Mouse (Mus musculus) Muller cell, postnatal 12 days (primary cell): ENCODE measurements around the gene Mcf2l.

Experiments used
- DNase-seq: peaks from one replicate; pipeline ENCODE4 v3.0.0-alpha.2; 2015; ENCODE audit errors: inconsistent ontology term

The Mcf2l gene

DNA sequence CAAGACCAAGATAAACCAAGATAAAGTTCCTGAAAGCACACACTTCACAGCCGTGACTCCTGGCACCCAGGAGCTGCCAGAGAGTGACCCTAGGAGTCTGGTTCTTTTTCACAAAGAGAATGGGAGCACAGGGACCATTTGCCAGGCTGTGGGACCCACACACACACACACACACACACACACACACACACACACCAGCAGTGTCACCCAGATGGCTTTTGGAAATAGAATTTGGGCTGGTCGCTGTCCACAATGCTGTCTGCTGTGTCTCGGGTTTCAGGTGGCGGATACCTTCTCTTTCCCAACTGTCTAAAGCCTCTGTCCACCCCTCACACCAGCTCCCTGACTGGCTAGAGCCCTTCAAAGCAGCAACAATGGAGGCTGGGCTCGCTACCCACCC lies 120.9 kb downstream of the Mcf2l start:
- no peak for DNase-seq

- no peak for DNase-seq
Observed at GRCm38 (mm10) chr8:12995481-12995880, 121.9 kb downstream of the Mcf2l start.

GRCm38 (mm10) chr8:12996831-12997275 lies 123.2 kb downstream of the Mcf2l start:
- DNase-seq: peak; percentile 12

DNA sequence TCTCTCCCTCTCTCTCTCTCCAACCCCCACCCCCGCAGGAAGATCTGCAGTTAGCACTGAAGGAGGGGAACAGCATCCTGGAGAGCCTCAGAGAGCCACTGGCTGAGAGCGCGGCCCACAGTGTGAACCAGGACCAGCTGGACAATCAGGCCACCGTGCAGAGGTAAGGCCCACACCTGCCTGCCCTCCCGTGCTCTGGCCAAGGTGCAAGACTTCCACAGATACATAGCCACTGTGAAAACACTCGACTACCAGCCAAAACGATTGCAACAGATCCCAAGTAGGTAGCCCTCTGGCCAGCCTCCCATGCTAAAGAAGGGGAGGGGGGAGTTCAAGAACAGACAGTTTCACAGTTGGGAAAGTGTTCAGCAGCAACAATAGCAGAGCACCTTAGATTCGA lies 124.7 kb downstream of the Mcf2l start:
- no peak for DNase-seq

DNA sequence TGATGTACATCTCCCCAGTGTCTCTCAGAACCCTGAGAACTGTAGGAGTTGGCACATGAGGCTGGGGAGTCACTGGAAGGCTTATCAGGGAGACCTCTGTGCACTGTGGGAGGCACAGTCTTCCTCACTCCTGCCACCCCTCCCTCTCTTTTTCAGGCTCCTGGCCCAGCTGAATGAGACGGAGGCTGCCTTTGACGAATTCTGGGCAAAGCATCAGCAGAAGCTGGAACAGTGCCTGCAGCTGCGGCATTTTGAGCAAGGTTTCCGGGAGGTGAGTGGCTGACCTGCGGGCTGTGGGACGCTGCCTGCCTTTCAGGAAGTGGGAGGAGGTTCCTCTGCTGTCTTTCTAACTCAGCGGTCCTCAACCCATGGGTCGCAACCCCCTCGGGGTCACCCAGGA lies 126.2 kb downstream of the Mcf2l start:
- no peak for DNase-seq

- DNase-seq: no peak
Observed at GRCm38 (mm10) chr8:13007458-13007857, 133.9 kb downstream of the Mcf2l start.

- no peak for DNase-seq
Observed at GRCm38 (mm10) chr8:13010313-13010712, 136.7 kb downstream of the Mcf2l start.

- DNase-seq: no peak
Observed at GRCm38 (mm10) chr8:13019560-13019959, 146.0 kb downstream of the Mcf2l start.

GRCm38 (mm10) chr8:13021830-13022229 lies 148.2 kb downstream of the Mcf2l start:
- DNase-seq: no peak

- DNase-seq: no peak
Observed at GRCm38 (mm10) chr8:13025487-13026224, 152.1 kb downstream of the Mcf2l start, which contains the start of gene F7. Gene F7, plus strand, starts transcription at chr8:13026034.

- no peak for DNase-seq
Observed at GRCm38 (mm10) chr8:13027615-13028014, 154.0 kb downstream of the Mcf2l start.

- DNase-seq: no peak
Observed at GRCm38 (mm10) chr8:13028482-13028881, 154.9 kb downstream of the Mcf2l start.

- peak; percentile 17 for DNase-seq
Observed at GRCm38 (mm10) chr8:13036346-13036812, 162.8 kb downstream of the Mcf2l start.

DNA sequence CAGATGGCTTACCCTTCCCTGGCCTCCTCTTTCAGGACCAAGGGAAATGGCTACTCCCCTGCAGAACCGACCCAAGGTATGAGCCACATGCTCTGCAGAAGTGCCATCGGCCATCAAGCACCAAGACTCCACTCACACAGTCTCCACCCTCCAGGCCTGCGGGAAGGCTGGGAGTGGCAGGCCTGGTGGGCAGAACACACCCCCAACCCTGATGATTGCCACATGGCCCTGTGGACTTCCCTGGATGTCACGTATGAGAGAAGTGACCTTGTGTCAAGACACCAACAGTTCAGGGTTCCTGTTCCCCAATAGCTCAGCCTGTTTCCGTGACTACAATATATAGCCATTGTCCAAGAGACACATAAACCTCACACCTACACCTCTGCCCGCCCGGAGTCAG lies 163.4 kb downstream of the Mcf2l start, which contains the start of gene F10:
TSS of gene F10 (plus strand) at position 294 of the 400 bp plus-strand sequence.
- DNase-seq: no peak

- DNase-seq: no peak
Observed at GRCm38 (mm10) chr8:13037569-13037968, 164.0 kb downstream of the Mcf2l start.

GRCm38 (mm10) chr8:13039054-13039453 lies 165.4 kb downstream of the Mcf2l start:
- DNase-seq: no peak

DNA sequence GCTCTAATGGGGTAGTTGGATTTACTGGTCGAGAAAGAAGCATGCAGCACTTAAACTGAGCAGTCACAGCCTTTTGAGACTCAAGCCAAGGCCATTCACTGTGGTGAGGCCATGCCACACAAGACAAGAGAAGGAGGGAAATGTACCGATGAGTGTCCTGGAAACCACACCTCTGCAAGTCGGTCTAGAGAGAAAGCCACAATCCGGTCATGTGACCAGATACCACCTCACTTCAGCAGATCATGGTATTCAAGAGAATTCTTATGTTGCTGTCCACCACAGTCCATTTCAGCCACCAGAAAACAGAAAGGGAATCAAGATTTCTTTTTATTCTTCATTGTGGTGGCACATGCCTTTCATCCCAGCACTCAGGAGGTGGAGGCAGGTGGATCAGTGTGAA lies 167.9 kb downstream of the Mcf2l start:
- no peak for DNase-seq

DNA sequence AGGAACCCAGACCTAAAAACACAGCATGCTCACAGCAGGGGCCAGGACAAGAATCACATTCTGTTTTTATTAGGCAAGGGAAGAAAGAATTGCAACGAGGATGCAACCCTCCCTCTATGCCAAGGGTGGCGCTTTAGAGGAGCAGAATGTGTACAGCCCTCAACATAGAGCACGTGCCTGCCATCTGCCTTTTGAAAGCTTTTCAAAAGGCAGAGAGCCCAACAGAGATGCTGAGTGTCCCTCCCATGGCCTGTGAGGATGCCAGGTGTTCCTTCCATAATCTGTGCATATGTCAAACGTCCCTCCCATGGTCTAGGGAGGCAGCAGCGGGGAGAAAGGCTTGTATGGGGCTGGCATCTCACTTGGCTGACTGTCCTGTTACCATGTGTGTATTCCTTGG lies 174.0 kb downstream of the Mcf2l start:
- no peak for DNase-seq

DNA sequence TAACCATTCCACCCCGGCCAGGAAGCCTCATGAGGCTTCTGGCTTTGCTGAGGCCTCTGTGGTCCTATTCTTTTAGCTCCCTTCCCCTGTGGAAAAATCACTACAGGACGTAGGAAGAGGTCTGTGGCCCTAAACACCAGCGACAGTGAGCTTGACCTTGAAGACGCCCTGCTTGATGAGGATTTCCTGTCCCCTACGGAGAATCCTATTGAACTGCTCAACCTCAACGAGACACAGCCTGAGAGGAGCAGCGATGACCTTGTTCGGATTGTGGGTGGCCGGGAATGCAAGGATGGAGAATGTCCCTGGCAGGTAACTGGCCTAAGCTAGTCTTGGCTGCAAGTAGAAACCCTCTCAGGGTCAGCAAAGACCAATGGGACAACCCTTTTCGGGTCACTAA lies 176.9 kb downstream of the Mcf2l start:
- DNase-seq: no peak

- DNase-seq: no peak
Observed at GRCm38 (mm10) chr8:13057351-13057750, 183.7 kb downstream of the Mcf2l start.

DNA sequence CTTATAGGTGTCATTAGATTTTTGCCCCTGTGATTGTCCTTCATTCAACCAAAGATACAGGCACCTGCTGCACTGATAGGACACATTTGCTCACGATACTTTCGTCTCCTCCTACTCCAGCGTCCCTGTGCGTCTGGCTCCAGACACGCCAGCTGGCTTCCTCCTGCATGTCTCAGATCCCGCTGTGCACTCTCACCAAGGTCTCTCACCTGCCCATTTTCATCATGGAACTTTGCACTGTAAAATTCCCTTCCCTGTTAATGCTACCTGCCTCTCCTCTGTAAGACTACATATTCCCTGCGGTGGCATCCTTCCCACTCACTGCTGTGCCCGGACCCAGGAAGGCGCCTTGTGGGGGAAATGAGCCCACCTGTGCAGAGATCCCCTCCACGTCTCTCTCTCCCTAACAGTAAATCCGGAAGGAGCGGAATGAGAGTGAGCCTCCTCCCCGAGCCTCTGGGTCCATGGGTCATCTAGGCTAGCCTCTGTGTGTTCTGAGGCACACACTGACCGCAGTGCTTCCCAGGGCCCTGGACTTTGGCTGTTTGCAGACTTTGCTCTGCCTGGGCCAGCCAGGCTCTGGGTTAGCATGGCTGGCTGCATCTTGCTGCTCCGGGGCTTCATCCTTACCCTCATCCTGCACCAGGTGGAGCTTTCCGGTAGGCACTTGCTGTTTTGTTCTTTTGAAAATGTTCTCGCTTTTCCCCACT lies 187.0 kb downstream of the Mcf2l start, which contains the start of gene Proz:
TSS of gene Proz (plus strand) at position 474 of the 710 bp plus-strand sequence.
- no peak for DNase-seq

- no peak for DNase-seq
Observed at GRCm38 (mm10) chr8:13063112-13063511, 189.5 kb downstream of the Mcf2l start.
